26 mouse cellular contexts compared by ENCODE assay signal in genomic region chr6:65854585-65854984, GRCm38 (mm10).
A peak's percentile ranks its signal among the peaks of the same experiment; 100 is the strongest.
DNase-seq lines count a peak whose midpoint lies in the region; ATAC-seq and TF ChIP-seq lines count a peak whose summit lies in the region.
"Had no signal": no experiment of that assay in that cellular context is flagged by ENCODE, and none has a peak within 500 bp of the region (broad histone marks: within the 10 kb centered on the region; RNA-seq: fewer than 3 reads in every experiment).

No protein-coding gene starts in this region.

- H3K4me1 ChIP-seq in forebrain, embryonic 11.5 days (replicated peaks; ENCODE audit: control insufficient read depth, insufficient read depth, low read length) = peaks cover 2% of the 10 kb centered on the region; the same call in 1 of the 2 replicates
- H3K4me1 ChIP-seq in forebrain, embryonic 15.5 days = 0 out of 2 replicates have a peak, but pooled peaks cover 5% of the 10 kb centered on the region
- H3K4me1 ChIP-seq: lung, embryonic 15.5 days had no signal

- ATAC-seq in forebrain, embryonic 11.5 days (replicated peaks; ENCODE audit: low FRiP score) = 0 out of 2 replicates have a peak, but pooled peaks have one; percentile 36
- no peak for ATAC-seq in forebrain, embryonic 15.5 days (replicated peaks)
- ATAC-seq: intestine, postnatal 0 days; midbrain, embryonic 16.5 days had no signal

- no peak overlapping the region for H3K4me3 ChIP-seq in forebrain, embryonic 11.5 days (ENCODE audit: low read depth, low read length)
- H3K4me3 ChIP-seq in forebrain, embryonic 15.5 days = no peak overlapping the region
- no peak overlapping the region for H3K4me3 ChIP-seq in layer of hippocampus, adult 2 months
- H3K4me3 ChIP-seq: embryonic facial prominence, embryonic 13.5 days; erythroblast, embryonic 14.5 days; left cerebral cortex, adult 2 months; limb, embryonic 13.5 days; lung, embryonic 15.5 days; neural tube, embryonic 12.5 days had no signal

- no peaks in the 10 kb centered on the region for H3K27me3 ChIP-seq in forebrain, embryonic 11.5 days (ENCODE audit: control insufficient read depth, insufficient read depth, low read length)
- H3K27me3 ChIP-seq in forebrain, embryonic 15.5 days = no peaks in the 10 kb centered on the region
- H3K27me3 ChIP-seq: embryonic facial prominence, embryonic 13.5 days; limb, embryonic 13.5 days; lung, embryonic 15.5 days; neural tube, embryonic 12.5 days had no signal

- no peak for TF ChIP-seq CTCF in layer of hippocampus, adult 2 months (conservative IDR thresholded peaks at IDR 0.05)

- H3K4me2 ChIP-seq in forebrain, embryonic 11.5 days (ENCODE audit: low read depth, low read length, severe bottlenecking) = no peak overlapping the region
- no peak overlapping the region for H3K4me2 ChIP-seq in forebrain, embryonic 15.5 days (replicated peaks)
- H3K4me2 ChIP-seq: embryonic facial prominence, embryonic 13.5 days; limb, embryonic 13.5 days; liver, embryonic 11.5 days; lung, embryonic 15.5 days; neural tube, embryonic 12.5 days had no signal

- no peak overlapping the region for H3K9ac ChIP-seq in forebrain, embryonic 11.5 days (ENCODE audit: low read length)
- no peak overlapping the region for H3K9ac ChIP-seq in forebrain, embryonic 15.5 days (replicated peaks)
- H3K9ac ChIP-seq: embryonic facial prominence, embryonic 13.5 days; limb, embryonic 13.5 days; lung, embryonic 15.5 days; neural tube, embryonic 12.5 days had no signal

- 61% methylated on average over 4 of the region's 4 CpGs for WGBS in forebrain, embryonic 11.5 days
- WGBS in forebrain, embryonic 15.5 days = 40% methylated on average over 4 of the region's 4 CpGs

- no peak overlapping the region for H3K27ac ChIP-seq in forebrain, embryonic 11.5 days (ENCODE audit: low read depth, low read length)
- H3K27ac ChIP-seq in forebrain, embryonic 15.5 days (replicated peaks) = no peak overlapping the region
- H3K27ac ChIP-seq in layer of hippocampus, adult 2 months = peak overlapping the region; percentile 57; the same call in 1 of the 2 replicates
- H3K27ac ChIP-seq: embryonic facial prominence, embryonic 13.5 days; left cerebral cortex, adult 2 months; limb, embryonic 13.5 days; lung, embryonic 15.5 days; neural tube, embryonic 12.5 days had no signal

- H3K36me3 ChIP-seq in forebrain, embryonic 11.5 days (ENCODE audit: control insufficient read depth, insufficient read depth, low read length) = no peaks in the 10 kb centered on the region
- no peaks in the 10 kb centered on the region for H3K36me3 ChIP-seq in forebrain, embryonic 15.5 days
- H3K36me3 ChIP-seq: embryonic facial prominence, embryonic 13.5 days; limb, embryonic 13.5 days; lung, embryonic 15.5 days; neural tube, embryonic 12.5 days had no signal

- H3K9me3 ChIP-seq in forebrain, embryonic 11.5 days (ENCODE audit: control insufficient read depth, low read length) = no peaks in the 10 kb centered on the region
- no peaks in the 10 kb centered on the region for H3K9me3 ChIP-seq in forebrain, embryonic 15.5 days
- H3K9me3 ChIP-seq: embryonic facial prominence, embryonic 13.5 days; limb, embryonic 13.5 days; lung, embryonic 15.5 days; neural tube, embryonic 12.5 days had no signal

- no peak for DNase-seq in forebrain, embryonic 11.5 days (ENCODE audit: low spot score)
- DNase-seq in layer of hippocampus, adult 2 months (ENCODE audit: low spot score in 2 of 2) = no peak
- no peak for DNase-seq in layer of hippocampus, postnatal 25 days (ENCODE audit: extremely low spot score in 1 of 2, low spot score in 1 of 2)
- peak; percentile 34 for DNase-seq in Muller cell, postnatal 12 days (ENCODE audit: inconsistent ontology term)
- DNase-seq in adipocyte (ENCODE audit: low spot score) = peak; percentile 29
- DNase-seq in heart, adult 8-10 months (ENCODE audit: low spot score) = no peak
- DNase-seq in urinary bladder, postnatal 14 days (ENCODE audit: low spot score) = no peak
- DNase-seq: adrenal gland, postnatal 25 days; cerebellum, adult 2 months; cerebellum, postnatal 25 days; heart, postnatal 14 days; kidney, adult 9 months; kidney, postnatal 14 days; right cerebral cortex, postnatal 4 days; thymus, adult 2 months; thymus, postnatal 36 days had no signal

Comparison
In these comparisons a context has a peak if more than half of its experiments do, and no peak if none do; other contexts are left out.
1. DNase-seq: peak in Muller cell, postnatal 12 days (single experiment) and adipocyte (single experiment); none in forebrain, embryonic 11.5 days (single experiment), layer of hippocampus, adult 2 months (0 of 2), layer of hippocampus, postnatal 25 days (0 of 2), heart, adult 8-10 months (single experiment) and urinary bladder, postnatal 14 days (single experiment).